In genomic region chr6:112373886-112374585, GRCm38 (mm10) we compare ENCODE assay signal across 9 mouse cellular contexts. TPM values are rescaled to one million over a fixed set of nuclear protein-coding genes. Genes with fewer than 3 reads are reported as not detected.
DNase-seq lines count a peak whose midpoint lies in the region; ATAC-seq and TF ChIP-seq lines count a peak whose summit lies in the region.
"Had no signal": no experiment of that assay in that cellular context is flagged by ENCODE, and none has a peak within 500 bp of the region (broad histone marks: within the 10 kb centered on the region; RNA-seq: fewer than 3 reads in every experiment).

No protein-coding gene starts in this region.

- ATAC-seq in activated CD4-positive, CD25-positive, alpha-beta regulatory T cell, adult 4 months = peak; percentile 23
- no peak for ATAC-seq in embryonic facial prominence, embryonic 14.5 days (ENCODE audit: low read depth)
- ATAC-seq in intestine, embryonic 15.5 days = peak; percentile 65
- ATAC-seq in lung, postnatal 0 days = peak; percentile 35; the same call in 1 of the 2 replicates

- DNase-seq in ovary, postnatal 14 days (ENCODE audit: low spot score) = peak; percentile 16
- no peak for DNase-seq in ovary, adult 18-20 months (ENCODE audit: low spot score)
- DNase-seq in embryonic facial prominence, embryonic 14.5 days (ENCODE audit: low spot score) = peak; percentile 76
- DNase-seq in lung, postnatal 0 days (ENCODE audit: low spot score) = peak; percentile 71
- peak; percentile 22 for DNase-seq in right cerebral cortex, postnatal 25 days
- no peak for DNase-seq in ovary, postnatal 36 days (ENCODE audit: low spot score)

- H3K4me2 ChIP-seq in embryonic facial prominence, embryonic 14.5 days (ENCODE audit: low read depth, low read length) = no peak overlapping the region
- H3K4me2 ChIP-seq in intestine, embryonic 15.5 days (replicated peaks) = no peak overlapping the region
- H3K4me2 ChIP-seq in lung, postnatal 0 days (replicated peaks; ENCODE audit: low read depth, low read length) = no peak overlapping the region

- H3K36me3 ChIP-seq in embryonic facial prominence, embryonic 14.5 days (ENCODE audit: control insufficient read depth, insufficient read depth, low read length) = no peaks in the 10 kb centered on the region
- H3K36me3 ChIP-seq in intestine, embryonic 15.5 days = no peaks in the 10 kb centered on the region
- H3K36me3 ChIP-seq in lung, postnatal 0 days (ENCODE audit: insufficient read depth, low read length) = no peaks in the 10 kb centered on the region

- WGBS in embryonic facial prominence, embryonic 14.5 days = 35% methylated on average over 7 of the region's 8 CpGs
- 42% methylated on average over 8 of the region's 8 CpGs for WGBS in intestine, embryonic 15.5 days
- WGBS in lung, postnatal 0 days = 42% methylated on average over 8 of the region's 8 CpGs

- H3K4me3 ChIP-seq in embryonic facial prominence, embryonic 14.5 days (ENCODE audit: low read depth, low read length) = no peak overlapping the region
- H3K4me3 ChIP-seq in intestine, embryonic 15.5 days (replicated peaks) = no peak overlapping the region
- H3K4me3 ChIP-seq in lung, postnatal 0 days (ENCODE audit: low read depth, low read length) = no peak overlapping the region

- TF ChIP-seq CTCF in lung, postnatal 0 days (IDR thresholded peaks at IDR 0.05) = peak; percentile 89

- no peak overlapping the region for H3K9ac ChIP-seq in embryonic facial prominence, embryonic 14.5 days (ENCODE audit: low read depth, low read length)
- H3K9ac ChIP-seq in intestine, embryonic 15.5 days = no peak overlapping the region
- no peak overlapping the region for H3K9ac ChIP-seq in lung, postnatal 0 days (replicated peaks; ENCODE audit: low read depth)

- no peak for TF ChIP-seq EP300 in lung, postnatal 0 days (IDR thresholded peaks at IDR 0.05)

- no peaks in the 10 kb centered on the region for H3K4me1 ChIP-seq in embryonic facial prominence, embryonic 14.5 days (ENCODE audit: control insufficient read depth, insufficient read depth, low read length)
- H3K4me1 ChIP-seq in intestine, embryonic 15.5 days (replicated peaks) = no peaks in the 10 kb centered on the region
- H3K4me1 ChIP-seq in lung, postnatal 0 days (ENCODE audit: insufficient read depth, low read depth, low read length) = no peaks in the 10 kb centered on the region

- no peaks in the 10 kb centered on the region for H3K27me3 ChIP-seq in embryonic facial prominence, embryonic 14.5 days (replicated peaks; ENCODE audit: control insufficient read depth, insufficient read depth, low read length)
- H3K27me3 ChIP-seq in intestine, embryonic 15.5 days (replicated peaks) = no peaks in the 10 kb centered on the region; the same call in 1 of the 2 replicates
- no peaks in the 10 kb centered on the region for H3K27me3 ChIP-seq in lung, postnatal 0 days (replicated peaks; ENCODE audit: insufficient read depth, low read length)

- H3K27ac ChIP-seq in embryonic facial prominence, embryonic 14.5 days (replicated peaks; ENCODE audit: low read depth, low read length) = no peak overlapping the region
- no peak overlapping the region for H3K27ac ChIP-seq in intestine, embryonic 15.5 days
- no peak overlapping the region for H3K27ac ChIP-seq in lung, postnatal 0 days (ENCODE audit: low read length)
- H3K27ac ChIP-seq: macrophage had no signal

- H3K9me3 ChIP-seq in embryonic facial prominence, embryonic 14.5 days (ENCODE audit: control insufficient read depth, low read length) = no peaks in the 10 kb centered on the region
- H3K9me3 ChIP-seq in intestine, embryonic 15.5 days = no peaks in the 10 kb centered on the region
- no peaks in the 10 kb centered on the region for H3K9me3 ChIP-seq in lung, postnatal 0 days (ENCODE audit: low read length)

RNA-seq across cellular contexts. Expression of gene Ssu2, which starts 13.8 kb away (rescaled TPM):
- not detected for polyA plus RNA-seq in activated CD4-positive, CD25-positive, alpha-beta regulatory T cell, adult 4 months (2017; shearing (Covaris generic))
- polyA plus RNA-seq in embryonic facial prominence, embryonic 14.5 days (2014; fragmentation: Nextera tagmentation; extraction: Ambion mirVana) = 3.0 and 3.3 TPM in 2 replicates
- polyA plus RNA-seq in intestine, embryonic 15.5 days (2015; fragmentation: Nextera tagmentation; extraction: Ambion mirVana) = 2.3 and 3.3 TPM in 2 replicates
- polyA plus RNA-seq in lung, postnatal 0 days (2015; fragmentation: Nextera tagmentation; extraction: Ambion mirVana) = 4.5 and 6.3 TPM in 2 replicates
- polyA plus RNA-seq: macrophage had no signal

Comparison
In these comparisons a context has a peak if more than half of its experiments do, and no peak if none do; other contexts are left out.
1. DNase-seq: peak in ovary, postnatal 14 days (single experiment), embryonic facial prominence, embryonic 14.5 days (single experiment), lung, postnatal 0 days (single experiment) and right cerebral cortex, postnatal 25 days (single experiment); none in ovary, adult 18-20 months (single experiment) and ovary, postnatal 36 days (single experiment).